In genomic region chr7:25669631-25670030, GRCm38 (mm10) we compare ENCODE assay signal across 26 mouse cellular contexts. TPM values are rescaled to one million over a fixed set of nuclear protein-coding genes. Genes with fewer than 3 reads are reported as not detected.
"Had no signal": no experiment of that assay in that cellular context is flagged by ENCODE, and none has a peak within 500 bp of the region (broad histone marks: within the 10 kb centered on the region; RNA-seq: fewer than 3 reads in every experiment).

No protein-coding gene starts in this region.

- DNase-seq: gastrocnemius, adult 2 months; gastrocnemius, postnatal 10 days; gastrocnemius, postnatal 25 days; heart, adult 18-20 months; heart, postnatal 10 days; heart, postnatal 4 days; kidney, adult 18-20 months; kidney, adult 8-10 months; kidney, postnatal 10 days; kidney, postnatal 25 days; kidney, postnatal 4 days; layer of hippocampus, postnatal 36 days; liver; liver, embryonic 13.5 days had no signal

- H3K4me3 ChIP-seq: gastrocnemius, adult 2 months; heart, embryonic 10.5 days; heart, embryonic 12.5 days; hindbrain, embryonic 10.5 days; hindbrain, embryonic 12.5 days; intestine, embryonic 15.5 days; layer of hippocampus, adult 2 months; limb, embryonic 10.5 days; limb, embryonic 12.5 days; liver, embryonic 13.5 days had no signal

- H3K9me3 ChIP-seq: heart, embryonic 12.5 days; hindbrain, embryonic 12.5 days; intestine, embryonic 15.5 days; limb, embryonic 10.5 days; limb, embryonic 12.5 days; liver, embryonic 13.5 days had no signal

- H3K9ac ChIP-seq: heart, embryonic 12.5 days; hindbrain, embryonic 12.5 days; hindbrain, embryonic 14.5 days; intestine, embryonic 15.5 days; limb, embryonic 12.5 days; liver, embryonic 13.5 days had no signal

- H3K27ac ChIP-seq: gastrocnemius, adult 2 months; heart, embryonic 10.5 days; hindbrain, embryonic 10.5 days; hindbrain, embryonic 12.5 days; hindbrain, embryonic 14.5 days; intestine, embryonic 15.5 days; layer of hippocampus, adult 2 months; limb, embryonic 10.5 days; limb, embryonic 12.5 days; liver, embryonic 13.5 days had no signal

RNA-seq across cellular contexts. Expression of gene Tmem91, which starts 5.3 kb away (rescaled TPM):
- total RNA-seq: gastrocnemius, adult 2 months; gastrocnemius, postnatal 25 days; gastrocnemius, postnatal 4 days; heart, adult 8-10 months; heart, postnatal 10 days; heart, postnatal 25 days had no signal
